Mouse (Mus musculus): ENCODE data around the gene Nsun5. TPM values are rescaled to one million over a fixed set of nuclear protein-coding genes. Genes with fewer than 3 reads are reported as not detected.

Gene Nsun5
- polyA plus RNA-seq, 1 experiment from 2014 or later, result 32.1 TPM

GRCm38 (mm10) chr5:135410266-135410665 lies 40.5 kb downstream of the Nsun5 start:
- H3K4me3 ChIP-seq (ENCODE audit: low read length), result no peak overlapping the region
- H3K9me3 ChIP-seq (ENCODE audit: control insufficient read depth, low read length), result no peaks in the 10 kb centered on the region
- no peak for ATAC-seq (ENCODE audit: low read depth)
- no peaks in the 10 kb centered on the region for H3K4me1 ChIP-seq (replicated peaks; ENCODE audit: control insufficient read depth, insufficient read depth, low read length)
- no peaks in the 10 kb centered on the region for H3K27me3 ChIP-seq (ENCODE audit: control insufficient read depth, insufficient read depth, low read depth, low read length)
- no peak overlapping the region for H3K4me2 ChIP-seq (ENCODE audit: low read depth, low read length)
- no peak overlapping the region for H3K9ac ChIP-seq (ENCODE audit: low read length)
- H3K36me3 ChIP-seq (ENCODE audit: control insufficient read depth, insufficient read depth, low read length), result peaks cover 10% of the 10 kb centered on the region
- H3K27ac ChIP-seq (ENCODE audit: low read length), result no peak overlapping the region
- 81% methylated on average over 9 of the region's 9 CpGs for WGBS

Small RNA genes lying within 50 kb of the gene (microRNA-seq; reads per million reads assigned to microRNA genes)
- gene Mir7033, result not detected

Other genes with a start within 250 kb of the Nsun5 start
- 20.6 and 22.6 TPM in 2 replicates for gene Tbl2, start 220.3 kb upstream of the Nsun5 start, polyA plus RNA-seq (2015; fragmentation: Nextera tagmentation; extraction: Ambion mirVana)
- gene Bcl7b, start 201.7 kb upstream of the Nsun5 start, polyA plus RNA-seq (2015; fragmentation: Nextera tagmentation; extraction: Ambion mirVana), result 53.3 and 56.2 TPM in 2 replicates
- 33.8 and 35.3 TPM in 2 replicates for gene Baz1b, start 182.7 kb upstream of the Nsun5 start, polyA plus RNA-seq (2015; fragmentation: Nextera tagmentation; extraction: Ambion mirVana)
- gene Fzd9, start 118.7 kb upstream of the Nsun5 start, polyA plus RNA-seq (2015; fragmentation: Nextera tagmentation; extraction: Ambion mirVana), result 1.1 TPM in 2 replicates
- gene Fkbp6, start 19.9 kb upstream of the Nsun5 start, polyA plus RNA-seq (2015; fragmentation: Nextera tagmentation; extraction: Ambion mirVana), result not detected in 2 replicates
- gene Trim50, start 16.7 kb upstream of the Nsun5 start, polyA plus RNA-seq (2015; fragmentation: Nextera tagmentation; extraction: Ambion mirVana), result not detected in 2 replicates
- 9.4 and 9.7 TPM in 2 replicates for gene Pom121, start 24.6 kb downstream of the Nsun5 start, polyA plus RNA-seq (2015; fragmentation: Nextera tagmentation; extraction: Ambion mirVana)
- 33.7 and 35.1 TPM in 2 replicates for gene Hip1, start 175.2 kb downstream of the Nsun5 start, polyA plus RNA-seq (2015; fragmentation: Nextera tagmentation; extraction: Ambion mirVana)
- not detected in 2 replicates for gene Ccl26, start 193.6 kb downstream of the Nsun5 start, polyA plus RNA-seq (2015; fragmentation: Nextera tagmentation; extraction: Ambion mirVana)
- 2.9 and 5.5 TPM in 2 replicates for gene Ccl24, start 203.1 kb downstream of the Nsun5 start, polyA plus RNA-seq (2015; fragmentation: Nextera tagmentation; extraction: Ambion mirVana)

Measured in lung, embryonic 16.5 days (tissue).